Comparison of ENCODE assay signal across 8 mouse cellular contexts in the genomic region with DNA sequence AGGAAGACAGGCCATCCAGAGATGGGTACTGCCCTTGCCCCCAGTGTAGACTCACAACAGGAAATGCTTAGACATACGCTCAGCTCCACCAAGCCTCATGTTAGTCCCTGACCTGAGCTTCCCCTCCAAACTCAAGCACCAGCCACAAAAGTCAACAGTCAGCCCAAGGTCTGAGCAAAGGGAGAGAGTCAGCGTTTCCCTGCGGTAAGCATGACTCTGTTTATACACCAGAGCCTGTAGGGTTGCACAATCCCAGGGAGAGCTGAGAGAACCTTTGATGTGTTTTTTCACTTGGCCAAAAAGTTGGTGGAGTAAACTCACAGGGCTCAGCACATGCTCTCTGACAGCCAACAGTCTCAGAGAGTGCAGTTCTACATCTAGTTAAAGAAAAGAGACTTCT.
DNase-seq lines count a peak whose midpoint lies in the region; TF ChIP-seq lines count a peak whose summit lies in the region.

No protein-coding gene starts in this region.

- H3K4me1 ChIP-seq in liver, adult 2 months (ENCODE audit: control insufficient read depth, insufficient read depth, low read length): peaks cover 7% of the 10 kb centered on the region
- H3K4me1 ChIP-seq in forebrain, embryonic 10.5 days: 0 out of 2 replicates have a peak, but pooled peaks cover 2% of the 10 kb centered on the region

- H3K4me3 ChIP-seq in liver, adult 2 months (ENCODE audit: insufficient read depth, low read depth, low read length): no peak overlapping the region
- H3K4me3 ChIP-seq in forebrain, embryonic 10.5 days: no peak overlapping the region

- TF ChIP-seq POLR2A in liver, adult 2 months (IDR thresholded peaks at IDR 0.05; ENCODE audit: extremely low read depth, insufficient read depth, low read length): no peak

- H3K36me3 ChIP-seq in liver, adult 2 months (ENCODE audit: control insufficient read depth, insufficient read depth, low read length): no peaks in the 10 kb centered on the region
- peaks cover 28% of the 10 kb centered on the region for H3K36me3 ChIP-seq in forebrain, embryonic 10.5 days (replicated peaks)

- intact Hi-C loops in gastrocnemius, postnatal 14 days (cut with DNase I; ENCODE audit: low total_unique reads): no loop called here

- peak overlapping the region; percentile 83 for H3K27ac ChIP-seq in liver, adult 2 months (replicated peaks; ENCODE audit: insufficient read depth, low read depth, low read length)
- H3K27ac ChIP-seq in forebrain, embryonic 10.5 days: no peak overlapping the region

- TF ChIP-seq CTCF in liver, adult 2 months (IDR thresholded peaks at IDR 0.05; ENCODE audit: low read depth, low read length): no peak

- H3K79me2 ChIP-seq in liver, adult 2 months (ENCODE audit: control insufficient read depth, insufficient read depth, low read length): no peaks in the 10 kb centered on the region

- 4% methylated on average over 3 of the region's 3 CpGs for WGBS in liver, adult 2 months
- 89% methylated on average over 3 of the region's 3 CpGs for WGBS in forebrain, embryonic 10.5 days

- DNase-seq in gastrocnemius, postnatal 25 days: peak; percentile 19
- DNase-seq in gastrocnemius, postnatal 14 days: no peak
- peak; percentile 92 for DNase-seq in NIH3T3 (ENCODE audit: low read depth)
- DNase-seq in liver, adult 2 months (ENCODE audit: extremely low read depth, low read depth, low spot score): peak; percentile 98
- peak; percentile 48 to 65 for DNase-seq in lung, postnatal 4 days
- DNase-seq in layer of hippocampus, adult 8-10 months (ENCODE audit: low spot score in 2 of 2): no peak
- DNase-seq in right cerebral cortex, adult 2 months (ENCODE audit: low spot score in 2 of 2): no peak
- no peak for DNase-seq in forebrain, embryonic 10.5 days (ENCODE audit: extremely low spot score, low spot score)

- no peak overlapping the region for H3K9ac ChIP-seq in liver, adult 2 months (ENCODE audit: low read depth, low read length)

- H3K27me3 ChIP-seq in liver, adult 2 months (ENCODE audit: control insufficient read depth, insufficient read depth, low read length): no peaks in the 10 kb centered on the region
- H3K27me3 ChIP-seq in forebrain, embryonic 10.5 days (ENCODE audit: poor library complexity, severe bottlenecking): no peaks in the 10 kb centered on the region

- H3K9me3 ChIP-seq in forebrain, embryonic 10.5 days: no peaks in the 10 kb centered on the region

Comparison
In these comparisons a context has a peak if more than half of its experiments do, and no peak if none do; other contexts are left out.
1. DNase-seq: peak in gastrocnemius, postnatal 25 days (single experiment), NIH3T3 (single experiment), liver, adult 2 months (single experiment) and lung, postnatal 4 days (2 of 2); none in gastrocnemius, postnatal 14 days (single experiment), layer of hippocampus, adult 8-10 months (0 of 2), right cerebral cortex, adult 2 months (0 of 2) and forebrain, embryonic 10.5 days (single experiment).